Mouse (Mus musculus): ENCODE measurements around the gene Trp53bp1.

DNA sequence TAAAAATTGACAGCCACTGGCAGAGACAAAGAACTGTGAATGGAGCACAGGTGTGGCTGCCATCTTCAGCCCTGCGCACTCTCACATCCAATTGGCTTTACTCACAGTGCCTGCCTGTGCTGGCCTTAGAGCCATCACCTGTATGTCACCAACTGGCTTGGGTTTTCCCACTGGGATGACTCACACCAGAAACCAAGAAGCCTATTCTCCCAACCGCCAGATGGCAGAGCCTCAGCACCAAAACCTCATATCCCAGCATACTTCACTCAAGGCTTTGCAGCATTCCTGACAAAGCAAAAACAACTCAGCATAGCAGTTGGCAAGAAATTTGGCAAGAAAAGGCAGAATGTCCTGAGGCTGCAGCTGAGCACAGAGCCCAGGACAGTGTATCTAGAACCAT lies 48.2 kb downstream of the Trp53bp1 start:
- TF ChIP-seq MAX (IDR thresholded peaks at IDR 0.05; ENCODE audit: low read depth) = no peak
- TF ChIP-seq TCF12 (IDR thresholded peaks at IDR 0.05; ENCODE audit: insufficient read depth, poor library complexity, severe bottlenecking) = no peak
- TF ChIP-seq POLR2A (IDR thresholded peaks at IDR 0.05; ENCODE audit: insufficient read length, low read depth) = no peak
- TF ChIP-seq USF1 (IDR thresholded peaks at IDR 0.05; ENCODE audit: low read depth) = no peak
- no peak for TF ChIP-seq CEBPB (IDR thresholded peaks at IDR 0.05; ENCODE audit: insufficient read depth, poor library complexity, severe bottlenecking)
- TF ChIP-seq E2F4 (IDR thresholded peaks at IDR 0.05; ENCODE audit: insufficient read depth) = no peak
- no peak for TF ChIP-seq SRF (IDR thresholded peaks at IDR 0.05; ENCODE audit: control insufficient read depth, insufficient read length, low read depth)
- no peak for TF ChIP-seq REST (IDR thresholded peaks at IDR 0.05; ENCODE audit: insufficient read depth, insufficient read length)
- TF ChIP-seq POLR2AphosphoS2 (IDR thresholded peaks at IDR 0.05; ENCODE audit: insufficient read length, low read depth) = no peak
- no peak for TF ChIP-seq TCF3 (IDR thresholded peaks at IDR 0.05; ENCODE audit: insufficient read length, low read depth)
- TF ChIP-seq MYOG (IDR thresholded peaks at IDR 0.05; ENCODE audit: control insufficient read depth in 1 of 3, insufficient read depth in 1 of 3, insufficient read length in 2 of 3, low read depth in 2 of 3) = no peak
- no peak for TF ChIP-seq MYOD1 (IDR thresholded peaks at IDR 0.05; ENCODE audit: control insufficient read depth in 1 of 3, insufficient read length in 2 of 3, low read depth in 2 of 3)
